Mouse (Mus musculus) embryonic facial prominence, embryonic 15.5 days (tissue): ENCODE measurements around the gene Il17ra. TPM values are rescaled to one million over a fixed set of nuclear protein-coding genes. Genes with fewer than 3 reads are reported as not detected.

ENCODE experiments used
- polyA plus RNA-seq: library from polyadenylated mRNA; unstranded; fragments of >200 nt; fragmentation: Nextera tagmentation; extraction: Ambion mirVana; gene quantifications from 2 replicates; pipeline ENCODE4 v1.2.1, GENCODE M21; 2015

Gene Il17ra
- polyA plus RNA-seq, 1 experiment from 2014 or later, result 9.9 TPM

Other genes starting within 250 kb of the Il17ra start
- 1.1 and 1.5 TPM in 2 replicates for gene D330020A13Rik, start 168.9 kb upstream of the Il17ra start, polyA plus RNA-seq
- 2.5 and 2.9 TPM in 2 replicates for gene B4galnt3, start 168.7 kb upstream of the Il17ra start, polyA plus RNA-seq
- 50.0 and 50.2 TPM in 2 replicates for gene Kdm5a, start 99.1 kb upstream of the Il17ra start, polyA plus RNA-seq
- 21.2 and 25.1 TPM in 2 replicates for gene Ccdc77, start 98.9 kb upstream of the Il17ra start, polyA plus RNA-seq
- gene Tmem121b, start 30.6 kb downstream of the Il17ra start, polyA plus RNA-seq, result 0.24 and 0.28 TPM in 2 replicates
- 17.6 and 18.0 TPM in 2 replicates for gene Hdhd5, start 68.1 kb downstream of the Il17ra start, polyA plus RNA-seq
- 2.9 and 3.4 TPM in 2 replicates for gene Cecr2, start 203.1 kb downstream of the Il17ra start, polyA plus RNA-seq